Mouse (Mus musculus) hindbrain, embryonic 10.5 days (tissue): ENCODE results near the gene Fastkd3. TPM values are rescaled to one million over a fixed set of nuclear protein-coding genes. Genes with fewer than 3 reads are reported as not detected.

ENCODE experiments used
- DNase-seq: peaks from one replicate; pipeline ENCODE4 v3.0.0-alpha.2; 2017; ENCODE audit warnings: low spot score
- H3K27ac ChIP-seq: fragments of 300-500 bp; sonication (generic); 2 replicates; pipeline ENCODE4 v1.5.1; 2016; ENCODE audit warnings: mild to moderate bottlenecking, moderate library complexity
- H3K27me3 ChIP-seq: fragments of 300-500 bp; sonication (generic); 2 replicates; pipeline ENCODE4 v1.6.1; 2016; ENCODE audit warnings: mild to moderate bottlenecking; ENCODE audit not compliant: poor library complexity, insufficient read depth, severe bottlenecking
- H3K36me3 ChIP-seq: fragments of 300-500 bp; sonication (generic); 2 replicates; pipeline ENCODE4 v1.6.1; 2016; ENCODE audit warnings: mild to moderate bottlenecking, moderate library complexity
- H3K4me1 ChIP-seq: fragments of 300-500 bp; sonication (generic); replicated peaks from 2 replicates; pipeline ENCODE4 v1.6.1; 2016; ENCODE audit warnings: mild to moderate bottlenecking
- H3K4me3 ChIP-seq: fragments of 300-500 bp; sonication (generic); 2 replicates; pipeline ENCODE4 v1.5.1; 2016; ENCODE audit warnings: mild to moderate bottlenecking, moderate library complexity
- H3K9me3 ChIP-seq: fragments of 300-500 bp; sonication (generic); 2 replicates; pipeline ENCODE4 v1.6.1; 2016; ENCODE audit warnings: mild to moderate bottlenecking, moderate library complexity
- WGBS: fragments of 180-500 bp; shearing (Covaris S2); methylation state at CpG from one replicate; pipeline ENCODE4 v1.1.7; 2016; 5-methylcytosine and 5-hydroxymethylcytosine counted together
- polyA plus RNA-seq: library from polyadenylated mRNA; unstranded; fragments of >200 nt; fragmentation: Nextera tagmentation; extraction: Ambion mirVana; gene quantifications from 2 replicates; pipeline ENCODE4 v1.2.1, GENCODE M21; 2016

The Fastkd3 gene
- polyA plus RNA-seq, 1 experiment from 2014 or later: 38.2 TPM

DNA sequence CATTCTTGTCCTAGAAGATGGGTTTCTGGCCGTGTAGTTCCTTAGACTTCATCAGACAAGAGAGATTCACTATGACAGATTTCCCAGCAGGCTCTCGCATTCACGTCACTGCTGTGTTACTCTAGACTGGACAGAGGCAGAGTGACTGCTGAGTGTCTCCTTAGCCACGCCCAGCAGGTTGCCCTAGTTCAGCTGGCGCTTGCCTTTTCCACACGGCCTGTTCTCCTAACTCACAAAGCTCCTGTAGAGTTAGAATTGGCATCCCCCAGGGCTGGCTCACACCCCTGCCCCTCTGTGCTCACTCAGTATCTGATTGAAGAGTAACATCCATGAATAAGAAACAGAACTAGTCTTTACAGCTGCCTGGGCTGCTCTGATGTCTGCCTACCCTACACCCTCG is 3.4 kb downstream of the Fastkd3 start:
- Histone ChIP-seq H3K9me3 (no peaks in the 10 kb centered on the region), H3K36me3 (peaks cover 71% of the 10 kb centered on the region)

DNA sequence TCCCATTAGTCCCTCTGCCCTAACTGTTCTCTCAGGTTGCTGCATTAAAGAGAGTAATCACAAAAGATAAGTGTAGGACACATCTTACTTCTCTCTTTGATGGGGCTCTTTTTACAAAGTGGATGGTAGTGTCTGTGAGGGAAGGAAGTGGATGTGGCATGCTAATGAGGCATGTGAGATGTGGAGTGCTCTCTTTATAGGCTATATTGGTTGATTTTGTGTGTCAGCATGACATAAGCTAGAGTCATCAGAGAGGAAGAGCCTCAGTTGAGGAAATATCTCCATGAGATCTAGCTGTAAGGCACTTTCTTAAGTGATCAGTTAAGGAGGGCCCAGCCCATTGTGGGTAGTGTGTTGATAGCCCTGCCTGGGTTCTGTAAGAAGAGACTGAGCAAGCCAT is 6.3 kb downstream of the Fastkd3 start:
- H3K27me3 ChIP-seq: no peaks in the 10 kb centered on the region
- 0 out of 2 replicates have a peak, but pooled peaks cover 4% of the 10 kb centered on the region for H3K4me1 ChIP-seq
- 0 out of 2 replicates have a peak, but pooled peaks cover 3% of the 10 kb centered on the region for H3K9me3 ChIP-seq
- H3K4me3 ChIP-seq: no peak overlapping the region
- H3K36me3 ChIP-seq: peaks cover 100% of the 10 kb centered on the region
- no peak for DNase-seq
- no peak overlapping the region for H3K27ac ChIP-seq

More for the DNA sequence above, 3.4 kb downstream of the Fastkd3 start:
- 79% methylated on average over 7 of the region's 7 CpGs for WGBS
- Histone ChIP-seq H3K27me3 (no peaks in the 10 kb centered on the region), H3K27ac (no peak overlapping the region), H3K4me1 (peaks cover 17% of the 10 kb centered on the region), H3K4me3 (no peak overlapping the region)
- DNase-seq: no peak

DNA sequence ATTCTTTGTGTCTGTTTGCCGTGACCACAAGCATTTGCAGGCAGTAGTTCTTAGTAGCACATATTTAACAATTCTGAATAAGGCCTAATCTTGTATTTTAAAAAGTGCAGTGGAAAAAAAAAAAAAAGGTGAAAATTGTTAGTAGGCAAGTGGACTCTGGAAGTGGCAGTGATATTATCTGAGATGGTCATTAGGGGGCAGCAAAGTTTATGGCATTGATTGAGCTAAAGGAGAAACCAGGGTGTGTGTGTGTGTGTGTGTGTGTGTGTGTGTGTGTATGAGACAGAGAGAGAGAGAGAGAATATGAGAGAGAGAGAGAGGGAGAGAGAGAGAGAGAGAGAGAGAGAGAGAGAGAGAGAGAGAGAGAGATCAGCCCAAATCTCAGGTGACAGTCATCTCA is 11.8 kb downstream of the Fastkd3 start:
- no peak overlapping the region for H3K4me3 ChIP-seq
- H3K9me3 ChIP-seq: 0 out of 2 replicates have a peak, but pooled peaks cover 3% of the 10 kb centered on the region
- DNase-seq: no peak
- peaks cover 4% of the 10 kb centered on the region; the same call in 1 of the 2 replicates for H3K4me1 ChIP-seq
- peaks cover 58% of the 10 kb centered on the region for H3K36me3 ChIP-seq
- H3K27ac ChIP-seq: no peak overlapping the region
- whole genome bisulfite sequencing: 83% methylated on average over 1 of the region's 1 CpGs
- 0 out of 2 replicates have a peak, but pooled peaks cover 5% of the 10 kb centered on the region for H3K27me3 ChIP-seq

GRCm38 (mm10) chr13:68597199-68597598 is 15.2 kb downstream of the Fastkd3 start, which contains the start of gene 1700001L19Rik:
Gene 1700001L19Rik, plus strand, starts transcription at chr13:68597421.
- no peak for DNase-seq

GRCm38 (mm10) chr13:68597667-68598066 is 15.6 kb downstream of the Fastkd3 start:
- H3K27me3 ChIP-seq: 0 out of 2 replicates have a peak, but pooled peaks cover 5% of the 10 kb centered on the region
- 10% methylated on average over 13 of the region's 13 CpGs for WGBS
- no peak overlapping the region for H3K27ac ChIP-seq
- H3K9me3 ChIP-seq: no peaks in the 10 kb centered on the region
- peak overlapping the region; percentile 40 for H3K4me3 ChIP-seq
- peaks cover 19% of the 10 kb centered on the region for H3K36me3 ChIP-seq
- DNase-seq: no peak
- peaks cover 4% of the 10 kb centered on the region; the same call in 1 of the 2 replicates for H3K4me1 ChIP-seq

More at GRCm38 (mm10) chr13:68597199-68597598, 15.2 kb downstream of the Fastkd3 start, which contains the start of gene 1700001L19Rik:
- Histone ChIP-seq H3K9me3 (0 out of 2 replicates have a peak, but pooled peaks cover 3% of the 10 kb centered on the region), H3K4me1 (peaks cover 4% of the 10 kb centered on the region; the same call in 1 of the 2 replicates), H3K4me3 (peak within 1 kb of the TSS; percentile 40), H3K27ac (no peak within 1 kb of the TSS), H3K36me3 (peaks cover 24% of the 10 kb centered on the region), H3K27me3 (0 out of 2 replicates have a peak, but pooled peaks cover 5% of the 10 kb centered on the region)
- 12% methylated on average over 10 of the region's 10 CpGs for WGBS

- Histone ChIP-seq H3K4me3 (no peak overlapping the region), H3K27me3 (0 out of 2 replicates have a peak, but pooled peaks cover 5% of the 10 kb centered on the region), H3K36me3 (peaks cover 12% of the 10 kb centered on the region), H3K27ac (no peak overlapping the region), H3K9me3 (no peaks in the 10 kb centered on the region), H3K4me1 (peaks cover 4% of the 10 kb centered on the region; the same call in 1 of the 2 replicates)
- DNase-seq: no peak
Measured at GRCm38 (mm10) chr13:68598953-68599352, 16.9 kb downstream of the Fastkd3 start.

- Histone ChIP-seq H3K27me3 (0 out of 2 replicates have a peak, but pooled peaks cover 5% of the 10 kb centered on the region), H3K36me3 (no peaks in the 10 kb centered on the region), H3K27ac (no peak overlapping the region), H3K9me3 (no peaks in the 10 kb centered on the region), H3K4me3 (no peak overlapping the region), H3K4me1 (peaks cover 10% of the 10 kb centered on the region; the same call in 1 of the 2 replicates)
- WGBS: 30% methylated on average over 6 of the region's 6 CpGs
- DNase-seq: no peak
Measured at GRCm38 (mm10) chr13:68601184-68601583, 19.1 kb downstream of the Fastkd3 start.

DNA sequence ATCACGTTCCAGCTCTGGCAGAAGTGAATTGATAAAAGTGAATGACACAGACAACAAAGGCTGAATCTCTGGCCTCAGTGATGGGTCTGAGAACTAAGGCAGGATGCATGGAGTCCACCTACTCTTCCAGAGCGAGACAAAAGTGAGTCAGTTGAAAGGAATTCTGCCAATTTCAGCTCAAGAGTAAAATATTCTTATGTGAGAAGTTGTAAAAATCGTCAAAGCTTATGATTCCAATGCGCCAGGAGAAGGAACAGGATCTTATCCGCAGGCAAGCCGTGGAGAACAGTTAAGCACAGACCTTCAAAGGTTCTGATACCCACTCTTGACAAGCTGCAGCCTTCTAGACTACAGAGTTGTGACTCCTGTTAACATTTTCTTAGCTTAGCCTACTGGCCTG is 21.1 kb downstream of the Fastkd3 start:
- Histone ChIP-seq H3K27ac (no peak overlapping the region), H3K4me3 (no peak overlapping the region), H3K4me1 (peaks cover 6% of the 10 kb centered on the region; the same call in 1 of the 2 replicates), H3K9me3 (no peaks in the 10 kb centered on the region), H3K27me3 (0 out of 2 replicates have a peak, but pooled peaks cover 3% of the 10 kb centered on the region), H3K36me3 (no peaks in the 10 kb centered on the region)
- no peak for DNase-seq
- WGBS: 77% methylated on average over 6 of the region's 6 CpGs

- DNase-seq: peak; percentile 64
- 1% methylated on average over 11 of the region's 11 CpGs for WGBS
- Histone ChIP-seq H3K36me3 (no peaks in the 10 kb centered on the region), H3K27me3 (peaks cover 10% of the 10 kb centered on the region; the same call in 1 of the 2 replicates), H3K4me1 (peaks cover 9% of the 10 kb centered on the region; the same call in 1 of the 2 replicates), H3K27ac (0 out of 2 replicates have a peak overlapping the region, but pooled peaks have one; percentile 25), H3K9me3 (no peaks in the 10 kb centered on the region), H3K4me3 (peak overlapping the region; percentile 43)
Measured at GRCm38 (mm10) chr13:68605689-68606126, 23.7 kb downstream of the Fastkd3 start.

DNA sequence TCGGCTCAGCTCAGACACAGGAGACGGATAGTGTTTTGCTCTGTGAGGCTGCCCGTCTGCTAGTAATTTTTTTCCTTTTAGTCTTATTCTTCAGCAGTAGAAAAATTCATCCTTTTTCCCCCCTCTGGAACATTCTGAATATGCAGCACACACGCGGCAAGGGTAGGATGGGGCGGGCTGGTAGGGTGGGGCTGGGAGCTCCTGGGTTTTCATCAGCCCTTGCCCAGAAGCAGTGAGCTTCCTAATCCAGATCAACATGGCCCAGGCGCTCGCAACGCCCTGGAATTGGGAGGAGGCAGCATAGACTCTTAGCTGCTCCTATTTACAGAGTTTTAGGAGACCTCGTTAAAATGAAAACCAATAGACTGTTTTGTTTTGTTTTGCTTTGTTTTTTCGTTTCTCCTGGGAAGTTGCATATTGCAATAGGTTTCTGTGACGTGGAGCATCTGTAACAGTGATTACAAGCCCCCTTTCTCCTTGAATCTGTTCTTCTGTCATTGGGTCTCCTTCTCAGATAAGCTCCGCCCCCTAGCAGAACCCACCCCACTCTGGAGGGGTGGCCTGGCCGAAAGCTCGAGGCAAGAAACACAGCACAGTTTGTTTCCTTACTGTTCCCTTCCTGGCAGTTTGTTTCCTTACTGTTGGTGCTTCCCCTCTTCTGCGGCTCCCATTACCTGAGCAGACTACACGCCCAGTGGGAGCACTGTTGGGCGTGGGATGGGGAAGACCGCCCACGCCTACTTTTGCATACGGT is 25.8 kb downstream of the Fastkd3 start:
- Histone ChIP-seq H3K27me3 (peaks cover 11% of the 10 kb centered on the region; the same call in 1 of the 2 replicates), H3K4me1 (peaks cover 14% of the 10 kb centered on the region; the same call in 1 of the 2 replicates), H3K27ac (no peak overlapping the region), H3K4me3 (no peak overlapping the region), H3K9me3 (no peaks in the 10 kb centered on the region), H3K36me3 (no peaks in the 10 kb centered on the region)
- 62% methylated on average over 21 of the region's 21 CpGs for WGBS
- DNase-seq: no peak

DNA sequence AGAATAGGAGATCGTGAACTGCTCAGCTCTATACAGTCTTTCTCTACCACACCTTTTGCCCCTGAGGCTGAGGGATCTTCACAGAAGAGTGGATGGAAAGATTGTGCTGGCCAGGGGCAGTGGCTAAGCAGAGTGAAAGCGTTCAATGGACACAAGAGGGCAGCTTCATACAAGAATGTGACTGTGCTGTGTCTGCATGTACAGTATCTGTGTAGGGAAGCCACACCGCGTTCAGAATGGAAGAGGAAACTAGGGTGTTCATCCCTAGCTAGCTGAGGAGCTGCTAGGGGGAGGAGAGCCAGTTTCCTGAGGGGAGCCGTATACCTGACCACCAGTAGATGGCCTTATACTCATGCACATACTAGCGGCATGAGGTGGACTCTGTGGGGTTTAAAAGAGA is 40.8 kb downstream of the Fastkd3 start:
- 67% methylated on average over 6 of the region's 6 CpGs for WGBS
- no peaks in the 10 kb centered on the region for H3K27me3 ChIP-seq
- DNase-seq: no peak

DNA sequence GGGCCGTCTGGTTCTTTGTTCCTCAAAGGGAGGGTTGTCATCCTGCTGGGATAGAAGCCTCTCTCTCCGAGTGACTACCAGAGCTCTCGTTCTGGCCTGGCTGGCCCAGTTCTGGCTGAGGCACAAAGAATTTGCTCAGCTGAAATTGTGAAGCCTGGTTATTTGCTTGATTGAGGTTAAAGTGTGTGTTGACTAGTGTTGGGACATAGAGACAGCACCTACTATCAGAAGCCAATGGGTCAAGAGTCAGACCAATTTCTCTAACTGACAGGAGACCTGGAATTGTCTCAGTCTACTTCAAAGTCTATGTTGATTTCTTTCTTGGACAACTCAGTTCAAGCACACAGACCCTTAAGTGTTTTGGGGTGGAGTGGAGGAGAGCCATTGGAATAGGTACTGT is 45.0 kb downstream of the Fastkd3 start:
- 75% methylated on average over 3 of the region's 3 CpGs for WGBS
- Histone ChIP-seq H3K4me3 (no peak overlapping the region), H3K27ac (no peak overlapping the region), H3K4me1 (no peaks in the 10 kb centered on the region), H3K27me3 (no peaks in the 10 kb centered on the region), H3K36me3 (no peaks in the 10 kb centered on the region), H3K9me3 (no peaks in the 10 kb centered on the region)
- no peak for DNase-seq

More for the DNA sequence above, 40.8 kb downstream of the Fastkd3 start:
- Histone ChIP-seq H3K36me3 (no peaks in the 10 kb centered on the region), H3K9me3 (no peaks in the 10 kb centered on the region), H3K4me3 (no peak overlapping the region), H3K4me1 (no peaks in the 10 kb centered on the region), H3K27ac (no peak overlapping the region)
